Mouse (Mus musculus) left cerebral cortex, postnatal 10 days (tissue): Measurements from ENCODE around the gene Sprr2a3. TPM values are rescaled to one million over a fixed set of nuclear protein-coding genes. Genes with fewer than 3 reads are reported as not detected.

Experiments used
- DNase-seq, 2 experiments: peaks; one replicate each; pipeline ENCODE4 v3.0.0; 2021 to 2022; ENCODE audit warnings: low spot score in 2 of 2, mixed read lengths in 1 of 2; ENCODE audit errors: extremely low spot score in 1 of 2
- intact Hi-C: fragments of 180-260 bp; cut with DNase I; formaldehyde crosslinking; loops from one replicate; pipeline ENCODE4 v1.15.1; 2025
- total RNA-seq, 2 experiments: library from RNA; stranded (reverse); gene quantifications; 2 replicates each; pipeline ENCODE4 v1.2.3; 2021

Sprr2a3 gene
- total RNA-seq, 2 experiments from 2014 or later = not detected

- intact Hi-C loops = no loop called here
- no peak for DNase-seq
These were observed 51.1 kb downstream of the Sprr2a3 start for GRCm38 (mm10) chr3:92336278-92336677.

- no peak for DNase-seq
- intact Hi-C loops = no loop called here
These were observed 53.6 kb downstream of the Sprr2a3 start, which contains the start of gene Sprr2d for GRCm38 (mm10) chr3:92338840-92339239. Gene Sprr2d, plus strand, starts transcription at chr3:92339140.

Other genes starting within 250 kb of the Sprr2a3 start
- 1 to 10 TPM; 6.2 to 6.6 TPM for gene Lor, start 202.3 kb upstream of the Sprr2a3 start, total RNA-seq
- gene Prr9, start 161.5 kb upstream of the Sprr2a3 start, total RNA-seq = not detected
- not detected for gene Lelp1, start 142.7 kb upstream of the Sprr2a3 start, total RNA-seq
- gene Sprr2a1, start 69.6 kb upstream of the Sprr2a3 start, total RNA-seq = not detected
- gene Sprr2a2, start 69.5 kb upstream of the Sprr2a3 start, total RNA-seq = not detected
- gene Sprr2b, start 31.2 kb downstream of the Sprr2a3 start, total RNA-seq = not detected
- not detected for gene Sprr2d, start 53.7 kb downstream of the Sprr2a3 start, total RNA-seq
- gene Sprr2e, start 66.7 kb downstream of the Sprr2a3 start, total RNA-seq = not detected
- gene Sprr2f, start 79.8 kb downstream of the Sprr2a3 start, total RNA-seq = not detected
- gene Sprr2h, start 100.3 kb downstream of the Sprr2a3 start, total RNA-seq = not detected
- gene Sprr2i, start 122.6 kb downstream of the Sprr2a3 start, total RNA-seq = not detected
- not detected for gene Sprr2j-ps, start 132.7 kb downstream of the Sprr2a3 start, total RNA-seq
- 1 to 10 TPM; 1.5 to 3.6 TPM for gene Gm9774, start 144.0 kb downstream of the Sprr2a3 start, total RNA-seq
- gene Sprr2k, start 147.2 kb downstream of the Sprr2a3 start, total RNA-seq = not detected
- not detected for gene Sprr1b, start 153.4 kb downstream of the Sprr2a3 start, total RNA-seq
- gene Sprr3, start 173.3 kb downstream of the Sprr2a3 start, total RNA-seq = not detected
- gene Sprr1a, start 200.5 kb downstream of the Sprr2a3 start, total RNA-seq = not detected
- gene Sprr4, start 215.1 kb downstream of the Sprr2a3 start, total RNA-seq = not detected
- gene 2310046K23Rik, start 249.1 kb downstream of the Sprr2a3 start, total RNA-seq = not detected